Mouse (Mus musculus) left cerebral cortex, postnatal 4 days (tissue): ENCODE results near the gene Corin. TPM values are rescaled to one million over a fixed set of nuclear protein-coding genes. Genes with fewer than 3 reads are reported as not detected.
A peak's percentile ranks its signal among the peaks of the same experiment; 100 is the strongest.

Source experiments
- DNase-seq: peaks from one replicate; pipeline ENCODE4 v3.0.0-alpha.2; 2022
- intact Hi-C: fragments of 180-260 bp; cut with DNase I; formaldehyde crosslinking; loops from one replicate; pipeline ENCODE4 v1.15.1; 2025
- total RNA-seq, 2 experiments: library from RNA; stranded (reverse); gene quantifications; 2 replicates each; pipeline ENCODE4 v1.2.3; 2021

The Corin gene
- total RNA-seq, 2 experiments from 2014 or later, result 0.18 to 0.26 TPM

GRCm38 (mm10) chr5:72332901-72333300, 171.4 kb downstream of the Corin start:
- intact Hi-C loops, result no loop called here
- DNase-seq, result no peak

GRCm38 (mm10) chr5:72331217-72331616, 173.1 kb downstream of the Corin start:
- peak; percentile 32 for DNase-seq
- intact Hi-C loops, result no loop called here

- intact Hi-C loops, result no loop called here
- no peak for DNase-seq
Observed at GRCm38 (mm10) chr5:72330648-72331047, 173.6 kb downstream of the Corin start.

GRCm38 (mm10) chr5:72329453-72329852, 174.8 kb downstream of the Corin start:
- intact Hi-C loops, result loop anchor here (10.0 kb wide), 1 partner anchor 1095 kb away; no protein-coding TSS in a partner anchor
- DNase-seq, result no peak

GRCm38 (mm10) chr5:72315282-72315681, 189.0 kb downstream of the Corin start:
- no peak for DNase-seq
- intact Hi-C loops, result no loop called here

GRCm38 (mm10) chr5:72298418-72299104, 205.7 kb downstream of the Corin start:
- intact Hi-C loops, result no loop called here
- no peak for DNase-seq

- no peak for DNase-seq
- intact Hi-C loops, result loop anchor here (10.0 kb wide), 1 partner anchor 1710 kb away; no protein-coding TSS in a partner anchor
Observed at GRCm38 (mm10) chr5:72285077-72285476, 219.2 kb downstream of the Corin start.

- intact Hi-C loops, result loop anchor here (10.0 kb wide), 1 partner anchor 1708 kb away; no protein-coding TSS in a partner anchor
- peak; percentile 7 for DNase-seq
Observed at GRCm38 (mm10) chr5:72282907-72283306, 221.4 kb downstream of the Corin start.

- intact Hi-C loops, result loop anchor here (5.0 kb wide), 2 partner anchors 92 to 767 kb away; no protein-coding TSS in a partner anchor
- DNase-seq, result no peak
Observed at GRCm38 (mm10) chr5:72269652-72270051, 234.6 kb downstream of the Corin start.

- no peak for DNase-seq
- intact Hi-C loops, result loop anchor here (5.0 kb wide), 2 partner anchors 92 to 767 kb away; no protein-coding TSS in a partner anchor
Observed at GRCm38 (mm10) chr5:72269204-72269603, 235.1 kb downstream of the Corin start.

- DNase-seq, result no peak
Observed at GRCm38 (mm10) chr5:72266955-72267535, 237.2 kb downstream of the Corin start.

GRCm38 (mm10) chr5:72264195-72264751, 240.0 kb downstream of the Corin start:
- DNase-seq, result no peak
- intact Hi-C loops, result no loop called here

More at GRCm38 (mm10) chr5:72266955-72267535, 237.2 kb downstream of the Corin start:
- intact Hi-C loops, result loop anchor here (5.0 kb wide), 2 partner anchors 90 to 765 kb away; no protein-coding TSS in a partner anchor

- intact Hi-C loops, result no loop called here
- no peak for DNase-seq
Observed at GRCm38 (mm10) chr5:72261802-72262324, 242.4 kb downstream of the Corin start.

GRCm38 (mm10) chr5:72259298-72259621, 245.0 kb downstream of the Corin start:
- intact Hi-C loops, result no loop called here
- DNase-seq, result no peak

GRCm38 (mm10) chr5:72258409-72259297, 245.6 kb downstream of the Corin start:
- intact Hi-C loops, result no loop called here
- DNase-seq, result no peak

- DNase-seq, result no peak
- intact Hi-C loops, result no loop called here
Observed at GRCm38 (mm10) chr5:72257084-72257483, 247.2 kb downstream of the Corin start.

GRCm38 (mm10) chr5:72254958-72255357, 249.3 kb downstream of the Corin start:
- intact Hi-C loops, result no loop called here
- no peak for DNase-seq

- no peak for DNase-seq
- intact Hi-C loops, result no loop called here
Observed at GRCm38 (mm10) chr5:72250180-72250579, 254.1 kb downstream of the Corin start.
